Mouse (Mus musculus): ENCODE measurements at regions not wholly inside any gene's neighbourhood (a gene's known extent, or its start where the extent isn't known, plus 50 kb on each side); places are given as distances from the start of the nearest gene placed in this dataset.

DNA sequence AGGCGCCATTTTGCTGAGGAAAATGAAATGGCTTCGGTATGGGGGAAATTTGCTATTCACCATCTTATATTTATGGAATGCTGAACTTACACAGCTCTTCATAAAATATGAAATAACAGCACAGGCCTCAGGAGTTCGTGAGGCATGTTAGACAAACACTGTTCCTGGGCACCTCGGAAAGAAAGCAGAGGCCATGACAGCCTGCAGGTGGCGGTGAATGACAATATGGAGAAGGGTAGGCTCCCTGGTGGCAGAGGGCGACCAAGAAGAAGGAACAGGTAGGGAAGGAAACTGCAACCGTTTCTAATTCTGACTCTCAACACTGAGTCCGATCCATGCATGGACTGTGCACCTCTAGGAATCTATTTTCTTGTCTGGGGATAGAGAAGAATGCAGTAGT is 553.6 kb upstream of the Tmpo start:
- 67% methylated on average over 8 of the region's 8 CpGs for WGBS
- Histone ChIP-seq H3K27me3 (no peaks in the 10 kb centered on the region), H3K27ac (no peak overlapping the region), H3K36me3 (no peaks in the 10 kb centered on the region), H3K4me1 (no peaks in the 10 kb centered on the region), H3K9ac (no peak overlapping the region), H3K4me3 (no peak overlapping the region), H3K9me3 (no peaks in the 10 kb centered on the region), H3K4me2 (no peak overlapping the region)
- no peak for ATAC-seq (ENCODE audit: borderline replicate concordance, extremely low read depth, low FRiP score, low TSS enrichment)

DNA sequence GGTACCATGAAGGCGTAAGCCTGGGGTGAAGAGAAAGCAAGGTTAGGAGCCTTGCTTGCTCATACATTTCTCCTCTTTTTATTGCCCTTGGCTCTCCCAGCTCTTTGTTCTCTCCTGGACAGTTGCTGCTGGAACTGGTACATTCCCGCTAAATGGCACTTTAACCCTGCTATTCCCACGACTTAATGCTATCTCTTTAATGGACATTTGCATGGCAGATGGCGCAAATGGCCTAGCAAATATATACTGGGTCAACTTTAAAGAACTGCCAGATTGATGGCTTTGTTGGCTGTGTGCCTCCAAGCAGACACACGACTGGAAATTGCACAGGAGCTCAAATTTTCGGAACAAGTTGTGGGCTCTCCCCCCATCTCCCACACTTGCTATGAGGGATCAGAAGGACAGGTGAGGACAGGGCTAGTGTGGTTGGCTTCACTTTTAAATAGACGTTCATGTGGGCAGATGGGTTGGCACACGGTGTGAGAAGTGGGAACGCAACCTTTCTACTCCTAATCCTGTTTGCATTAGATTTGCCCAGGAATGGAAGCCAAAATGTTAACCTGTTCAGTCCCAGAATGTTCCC is 551.0 kb upstream of the Tmpo start:
- 47% methylated on average over 9 of the region's 9 CpGs for WGBS
- no peak overlapping the region for H3K4me3 ChIP-seq
- no peak overlapping the region for H3K4me2 ChIP-seq
- H3K9ac ChIP-seq = no peak overlapping the region
- no peak for ATAC-seq (ENCODE audit: borderline replicate concordance, extremely low read depth, low FRiP score, low TSS enrichment)
- H3K36me3 ChIP-seq = no peaks in the 10 kb centered on the region
- no peaks in the 10 kb centered on the region for H3K9me3 ChIP-seq
- H3K4me1 ChIP-seq = no peaks in the 10 kb centered on the region
- no peaks in the 10 kb centered on the region for H3K27me3 ChIP-seq
- no peak overlapping the region for H3K27ac ChIP-seq

DNA sequence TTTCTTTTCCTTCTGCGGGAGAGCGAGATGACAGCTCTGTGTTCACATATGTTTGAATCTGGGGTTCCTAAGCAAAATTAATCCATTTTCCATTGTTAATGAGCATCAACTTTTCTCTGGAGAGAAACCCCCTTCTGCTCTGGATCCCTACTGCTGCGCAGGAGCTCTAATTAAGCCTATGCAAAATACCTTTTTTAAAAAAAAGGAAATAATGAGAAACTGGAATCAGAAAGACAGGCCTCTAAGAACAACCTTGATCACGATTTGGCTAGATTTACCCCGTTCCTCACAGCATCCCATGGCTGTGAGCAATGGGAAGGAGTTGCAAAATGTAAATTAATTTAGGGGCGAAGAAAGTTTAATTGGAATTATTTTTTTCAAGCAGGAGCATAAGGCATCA is 548.9 kb upstream of the Tmpo start:
- H3K9ac ChIP-seq = no peak overlapping the region
- H3K27ac ChIP-seq = no peak overlapping the region
- no peaks in the 10 kb centered on the region for H3K36me3 ChIP-seq
- ATAC-seq (ENCODE audit: borderline replicate concordance, extremely low read depth, low FRiP score, low TSS enrichment) = no peak
- H3K4me2 ChIP-seq = no peak overlapping the region
- 89% methylated on average over 6 of the region's 6 CpGs for WGBS
- no peaks in the 10 kb centered on the region for H3K4me1 ChIP-seq
- H3K27me3 ChIP-seq = no peaks in the 10 kb centered on the region
- no peak overlapping the region for H3K4me3 ChIP-seq
- no peaks in the 10 kb centered on the region for H3K9me3 ChIP-seq

GRCm38 (mm10) chr10:91719561-91720371 is 538.7 kb upstream of the Tmpo start:
- Histone ChIP-seq H3K9me3 (no peaks in the 10 kb centered on the region), H3K36me3 (no peaks in the 10 kb centered on the region), H3K4me3 (no peak overlapping the region), H3K4me2 (no peak overlapping the region), H3K27me3 (no peaks in the 10 kb centered on the region), H3K9ac (no peak overlapping the region), H3K4me1 (no peaks in the 10 kb centered on the region), H3K27ac (no peak overlapping the region)
- no peak for ATAC-seq (ENCODE audit: borderline replicate concordance, extremely low read depth, low FRiP score, low TSS enrichment)
- 86% methylated on average over 9 of the region's 9 CpGs for WGBS

DNA sequence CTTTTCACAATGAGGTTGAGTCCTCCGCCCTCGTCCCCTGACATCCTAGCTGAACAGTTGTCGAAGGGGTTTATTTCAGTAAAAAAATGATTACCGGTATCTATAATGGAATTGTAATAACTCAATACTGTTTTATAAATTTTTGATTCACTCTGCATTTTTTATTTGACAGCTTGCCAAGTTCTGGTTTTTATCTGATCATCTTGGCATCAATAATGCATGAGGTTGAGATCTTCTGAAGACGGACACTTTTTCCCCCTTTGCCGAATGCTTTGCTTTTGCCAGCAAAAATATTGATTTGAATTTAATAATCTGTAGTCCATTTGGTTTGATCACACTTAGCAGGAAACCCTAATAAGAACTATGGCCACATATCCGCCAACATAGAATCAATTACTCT is 535.5 kb upstream of the Tmpo start:
- no peak for ATAC-seq (ENCODE audit: borderline replicate concordance, extremely low read depth, low FRiP score, low TSS enrichment)
- WGBS = 79% methylated on average over 7 of the region's 7 CpGs
- no peaks in the 10 kb centered on the region for H3K4me1 ChIP-seq
- H3K4me2 ChIP-seq = no peak overlapping the region
- no peaks in the 10 kb centered on the region for H3K9me3 ChIP-seq
- no peak overlapping the region for H3K27ac ChIP-seq
- H3K36me3 ChIP-seq = no peaks in the 10 kb centered on the region
- H3K27me3 ChIP-seq = no peaks in the 10 kb centered on the region
- no peak overlapping the region for H3K9ac ChIP-seq
- no peak overlapping the region for H3K4me3 ChIP-seq

GRCm38 (mm10) chr10:91714648-91715047 is 533.5 kb upstream of the Tmpo start:
- Histone ChIP-seq H3K27ac (no peak overlapping the region), H3K9me3 (no peaks in the 10 kb centered on the region), H3K27me3 (no peaks in the 10 kb centered on the region), H3K4me2 (no peak overlapping the region), H3K36me3 (no peaks in the 10 kb centered on the region), H3K4me3 (no peak overlapping the region), H3K9ac (no peak overlapping the region), H3K4me1 (no peaks in the 10 kb centered on the region)
- ATAC-seq (ENCODE audit: borderline replicate concordance, extremely low read depth, low FRiP score, low TSS enrichment) = no peak
- WGBS = 82% methylated on average over 3 of the region's 3 CpGs

DNA sequence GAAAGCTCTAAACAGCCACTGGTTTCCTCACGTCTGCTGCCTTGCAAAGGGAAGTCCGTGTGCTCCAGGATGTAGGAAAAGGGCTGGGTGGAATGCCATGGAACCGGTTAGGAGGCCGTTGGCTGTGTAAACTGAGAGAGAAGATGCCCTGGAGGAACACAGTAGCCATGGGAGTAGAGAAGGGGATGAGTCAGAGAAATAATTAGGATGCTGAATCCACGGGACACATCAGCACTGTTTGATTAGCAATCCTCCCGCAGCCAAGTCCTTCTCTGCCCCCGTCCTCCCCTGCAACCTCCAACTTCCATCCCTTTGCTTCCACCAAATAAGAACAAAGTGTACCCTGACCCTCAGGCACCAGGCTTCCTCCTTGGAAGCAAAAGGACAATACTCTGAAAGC is 532.4 kb upstream of the Tmpo start:
- Histone ChIP-seq H3K9ac (no peak overlapping the region), H3K4me2 (no peak overlapping the region), H3K4me3 (no peak overlapping the region), H3K27me3 (no peaks in the 10 kb centered on the region), H3K36me3 (no peaks in the 10 kb centered on the region), H3K9me3 (no peaks in the 10 kb centered on the region), H3K27ac (no peak overlapping the region), H3K4me1 (no peaks in the 10 kb centered on the region)
- ATAC-seq (ENCODE audit: borderline replicate concordance, extremely low read depth, low FRiP score, low TSS enrichment) = no peak
- 27% methylated on average over 7 of the region's 7 CpGs for WGBS

DNA sequence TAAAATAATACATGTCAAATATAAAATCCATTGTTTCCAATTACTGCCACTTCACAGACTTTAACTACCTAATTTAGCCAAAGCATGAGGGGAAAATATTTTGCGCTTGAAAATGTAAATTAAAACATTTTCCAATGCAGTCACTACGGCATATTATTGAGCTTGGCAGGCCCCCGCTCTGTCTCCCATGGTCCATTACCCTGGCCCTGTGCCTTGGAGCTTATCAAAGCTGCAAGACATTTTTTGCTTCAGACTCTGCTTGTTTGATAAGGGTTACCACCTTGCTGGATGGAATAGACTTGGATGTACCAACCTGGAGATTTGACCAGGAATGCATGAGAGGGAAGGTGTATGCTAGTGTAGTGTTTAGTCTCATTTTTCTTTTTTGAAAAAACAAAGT is 525.7 kb upstream of the Tmpo start:
- Histone ChIP-seq H3K4me3 (no peak overlapping the region), H3K27me3 (no peaks in the 10 kb centered on the region), H3K9ac (no peak overlapping the region), H3K27ac (no peak overlapping the region), H3K36me3 (no peaks in the 10 kb centered on the region), H3K4me1 (no peaks in the 10 kb centered on the region), H3K4me2 (no peak overlapping the region), H3K9me3 (no peaks in the 10 kb centered on the region)
- WGBS = 87% methylated on average over 3 of the region's 3 CpGs
- ATAC-seq (ENCODE audit: borderline replicate concordance, extremely low read depth, low FRiP score, low TSS enrichment) = no peak

GRCm38 (mm10) chr10:91704751-91705150 is 523.6 kb upstream of the Tmpo start:
- no peak overlapping the region for H3K27ac ChIP-seq
- no peaks in the 10 kb centered on the region for H3K27me3 ChIP-seq
- no peak for ATAC-seq (ENCODE audit: borderline replicate concordance, extremely low read depth, low FRiP score, low TSS enrichment)
- H3K9ac ChIP-seq = no peak overlapping the region
- no peak overlapping the region for H3K4me2 ChIP-seq
- no peak overlapping the region for H3K4me3 ChIP-seq
- H3K9me3 ChIP-seq = no peaks in the 10 kb centered on the region
- no peaks in the 10 kb centered on the region for H3K4me1 ChIP-seq
- WGBS = 53% methylated on average over 3 of the region's 3 CpGs
- no peaks in the 10 kb centered on the region for H3K36me3 ChIP-seq

DNA sequence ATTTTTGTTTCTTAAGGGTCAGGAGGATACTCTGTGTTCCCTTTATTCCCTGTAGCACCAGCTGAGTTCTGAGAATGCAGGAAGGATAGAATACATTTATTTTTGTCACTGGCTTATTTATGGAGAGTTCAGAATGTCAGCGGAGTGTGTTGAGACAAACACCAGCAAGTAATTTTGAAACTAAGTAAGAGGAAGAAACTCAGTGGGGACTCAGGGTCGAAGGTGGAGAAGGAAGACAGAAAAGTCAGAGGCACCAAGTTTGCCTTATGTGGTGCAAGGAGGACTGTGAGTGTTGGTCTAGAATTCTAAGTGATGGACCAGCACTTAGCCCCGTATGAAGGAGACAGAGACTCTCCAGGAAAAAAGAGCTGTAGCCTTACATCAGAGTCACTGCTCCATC is 520.7 kb upstream of the Tmpo start:
- WGBS = 69% methylated on average over 3 of the region's 3 CpGs
- H3K9me3 ChIP-seq = no peaks in the 10 kb centered on the region

DNA sequence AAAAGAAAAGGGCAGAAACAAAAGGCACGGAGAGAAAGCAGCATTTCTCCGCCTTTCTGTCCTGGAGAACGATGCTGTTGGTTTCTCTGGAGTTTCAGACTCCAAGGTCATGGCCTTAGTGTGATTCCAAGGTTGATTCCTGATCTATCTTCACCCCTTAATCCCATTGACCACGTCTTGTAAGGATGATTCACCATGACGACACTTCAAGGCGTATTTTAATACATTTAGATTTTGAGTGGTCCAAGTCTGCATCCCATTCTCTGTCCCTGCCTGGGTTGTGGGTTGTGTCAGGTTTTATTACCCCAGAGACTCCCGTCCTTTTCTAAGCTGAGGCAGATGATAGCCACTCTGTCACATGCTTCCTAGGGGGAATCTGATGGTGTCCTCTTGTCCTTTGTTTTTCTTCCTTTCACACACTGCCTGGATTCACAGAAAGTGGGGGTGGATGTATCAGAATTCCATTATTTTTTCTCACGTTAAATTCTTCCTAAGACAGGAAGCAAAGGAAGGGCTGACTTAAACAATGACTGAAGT is 505.0 kb upstream of the Tmpo start:
- no peaks in the 10 kb centered on the region for H3K27me3 ChIP-seq
- no peaks in the 10 kb centered on the region for H3K36me3 ChIP-seq
- WGBS = 69% methylated on average over 8 of the region's 8 CpGs
- no peak overlapping the region for H3K4me3 ChIP-seq
- H3K27ac ChIP-seq = no peak overlapping the region
- no peaks in the 10 kb centered on the region for H3K4me1 ChIP-seq
- no peaks in the 10 kb centered on the region for H3K9me3 ChIP-seq
- H3K9ac ChIP-seq = no peak overlapping the region
- no peak for ATAC-seq (ENCODE audit: borderline replicate concordance, extremely low read depth, low FRiP score, low TSS enrichment)
- H3K4me2 ChIP-seq = no peak overlapping the region

More for the DNA sequence above, 520.7 kb upstream of the Tmpo start:
- no peaks in the 10 kb centered on the region for H3K27me3 ChIP-seq
- no peak overlapping the region for H3K4me2 ChIP-seq
- no peaks in the 10 kb centered on the region for H3K36me3 ChIP-seq
- H3K27ac ChIP-seq = no peak overlapping the region
- no peak for ATAC-seq (ENCODE audit: borderline replicate concordance, extremely low read depth, low FRiP score, low TSS enrichment)
- H3K4me3 ChIP-seq = no peak overlapping the region
- H3K4me1 ChIP-seq = no peaks in the 10 kb centered on the region
- no peak overlapping the region for H3K9ac ChIP-seq

DNA sequence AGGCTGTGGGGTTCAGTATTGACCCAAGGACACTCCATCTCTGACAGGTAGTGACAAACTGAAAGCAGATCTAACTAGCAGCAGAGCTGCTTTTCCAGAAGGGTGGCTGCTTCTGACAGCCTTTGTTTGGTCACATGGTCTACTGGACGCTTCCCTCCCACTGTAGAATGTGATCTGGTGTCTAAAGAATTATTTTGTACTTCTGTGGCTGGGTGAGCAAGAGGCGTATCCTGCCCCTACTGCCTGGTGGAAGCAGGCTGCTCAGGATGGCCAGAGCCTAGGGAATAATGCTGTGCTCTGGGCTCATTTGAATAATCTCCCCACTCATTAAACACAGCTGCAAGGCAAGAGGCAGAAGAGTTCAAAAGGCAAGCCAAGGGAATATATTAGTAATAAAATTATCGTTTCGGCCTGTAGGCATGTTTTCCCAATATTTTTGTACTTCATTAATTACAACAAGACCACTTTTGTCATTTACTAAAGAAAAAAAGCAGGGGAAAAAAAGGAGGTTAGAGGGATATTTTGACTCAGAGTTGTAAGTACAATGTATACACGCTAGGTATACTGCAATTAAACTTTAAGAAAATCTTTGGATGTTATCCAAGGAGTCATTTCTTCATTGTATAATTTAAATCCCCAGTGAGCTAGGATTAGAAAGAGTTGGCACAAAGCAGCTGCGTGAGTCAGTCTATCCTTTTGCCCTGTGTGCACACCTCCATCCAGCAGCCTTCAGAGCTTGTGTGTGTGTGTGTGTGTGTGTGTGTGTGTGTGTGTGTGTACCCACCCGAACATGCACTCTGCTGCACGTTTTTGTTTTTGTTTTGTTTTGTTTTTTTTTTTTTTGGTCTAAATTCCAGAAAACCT is 504.3 kb upstream of the Tmpo start:
- H3K9me3 ChIP-seq = no peaks in the 10 kb centered on the region
- 49% methylated on average over 8 of the region's 8 CpGs for WGBS
- H3K36me3 ChIP-seq = no peaks in the 10 kb centered on the region
- no peaks in the 10 kb centered on the region for H3K4me1 ChIP-seq
- no peak overlapping the region for H3K9ac ChIP-seq
- H3K27ac ChIP-seq = no peak overlapping the region
- H3K4me3 ChIP-seq = no peak overlapping the region
- ATAC-seq (ENCODE audit: borderline replicate concordance, extremely low read depth, low FRiP score, low TSS enrichment) = no peak
- no peak overlapping the region for H3K4me2 ChIP-seq
- H3K27me3 ChIP-seq = no peaks in the 10 kb centered on the region

All from lung, embryonic 15.5 days (tissue).